11 mouse cellular contexts compared by ENCODE assay signal in the genomic region with DNA sequence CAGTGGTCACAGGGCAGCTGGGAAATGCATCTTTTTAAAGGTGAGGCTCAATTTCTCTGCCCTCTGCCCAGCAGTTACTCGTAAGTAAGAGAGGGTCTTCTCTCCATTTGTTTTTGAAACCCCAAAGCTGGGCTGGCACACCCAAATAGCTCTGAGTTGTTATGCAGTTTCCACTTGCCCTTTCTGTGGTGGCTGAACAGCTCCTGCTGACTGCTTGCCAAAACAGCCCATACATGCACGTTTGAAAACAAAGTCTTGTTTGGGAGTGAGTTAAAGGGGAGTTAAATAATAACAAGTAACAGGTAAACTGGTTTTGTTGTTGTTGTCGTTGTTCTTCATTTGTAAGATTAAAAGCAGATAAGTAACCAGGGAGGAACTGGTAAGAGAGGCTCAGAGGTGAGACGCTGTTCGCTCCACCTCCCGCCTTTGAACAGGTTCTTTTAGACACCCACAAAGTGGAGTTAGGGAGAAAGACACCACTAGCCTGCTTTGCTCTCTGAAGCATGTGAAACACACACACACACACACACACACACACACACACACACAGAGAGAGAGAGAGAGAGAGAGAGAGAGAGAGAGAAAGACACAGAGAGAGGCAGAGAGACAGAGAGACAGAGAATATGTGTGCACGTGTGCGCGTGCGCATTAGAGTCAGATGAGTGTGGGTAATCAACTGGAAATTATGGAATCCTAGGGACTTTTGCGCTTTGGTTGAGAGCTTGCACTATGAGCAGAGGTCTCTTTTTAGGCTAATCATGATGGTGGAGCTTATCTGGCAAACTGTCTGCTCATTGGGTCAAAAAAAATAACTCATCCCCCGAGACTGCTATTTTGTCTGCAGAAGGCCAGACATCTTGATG. TPM values are rescaled to one million over a fixed set of nuclear protein-coding genes. Genes with fewer than 3 reads are reported as not detected.
A peak's percentile ranks its signal among the peaks of the same experiment; 100 is the strongest.
DNase-seq lines count a peak whose midpoint lies in the region; ATAC-seq and TF ChIP-seq lines count a peak whose summit lies in the region.
"Had no signal": no experiment of that assay in that cellular context is flagged by ENCODE, and none has a peak within 500 bp of the region (broad histone marks: within the 10 kb centered on the region; RNA-seq: fewer than 3 reads in every experiment).

No protein-coding gene starts in this region.

- no peak for DNase-seq in heart, adult 2 months
- no peak for DNase-seq in heart, postnatal 14 days
- DNase-seq in lung, postnatal 0 days (ENCODE audit: low spot score), result no peak
- no peak for DNase-seq in lung, postnatal 10 days
- DNase-seq in splenic B cell, adult 2 months (ENCODE audit: low read depth, low spot score), result peak; percentile 54
- DNase-seq in left cerebral cortex, adult 11 months (ENCODE audit: low spot score), result no peak
- no peak for DNase-seq in adrenal gland, postnatal 36 days
- DNase-seq: adrenal gland, adult 8-10 months; embryo, embryonic 11 days; right cerebral cortex, postnatal 14 days had no signal

- peaks cover 11% of the 10 kb centered on the region for H3K4me1 ChIP-seq in heart, adult 2 months (ENCODE audit: control insufficient read depth, insufficient read depth, low read length)
- peaks cover 26% of the 10 kb centered on the region for H3K4me1 ChIP-seq in lung, postnatal 0 days (ENCODE audit: insufficient read depth, low read depth, low read length)
- H3K4me1 ChIP-seq in kidney, embryonic 14.5 days (ENCODE audit: control insufficient read depth, insufficient read depth, low read length), result peaks cover 39% of the 10 kb centered on the region

- H3K79me2 ChIP-seq in heart, adult 2 months (replicated peaks; ENCODE audit: control insufficient read depth, insufficient read depth, low read length), result peaks cover 21% of the 10 kb centered on the region

- H3K9me3 ChIP-seq in lung, postnatal 0 days (ENCODE audit: low read length), result no peaks in the 10 kb centered on the region
- no peaks in the 10 kb centered on the region for H3K9me3 ChIP-seq in kidney, embryonic 14.5 days (ENCODE audit: control insufficient read depth, low read length)

- no peak for TF ChIP-seq POLR2A in heart, adult 2 months (IDR thresholded peaks at IDR 0.05; ENCODE audit: insufficient read depth, low read depth, low read length)

- 49% methylated on average over 12 of the region's 12 CpGs for WGBS in heart, adult 2 months
- 64% methylated on average over 12 of the region's 12 CpGs for WGBS in lung, postnatal 0 days
- 69% methylated on average over 12 of the region's 12 CpGs for WGBS in kidney, embryonic 14.5 days

- H3K9ac ChIP-seq in heart, adult 2 months (ENCODE audit: low read depth, low read length), result peak overlapping the region; percentile 56
- no peak overlapping the region for H3K9ac ChIP-seq in lung, postnatal 0 days (replicated peaks; ENCODE audit: low read depth)
- H3K9ac ChIP-seq in kidney, embryonic 14.5 days (ENCODE audit: low read depth, low read length), result no peak overlapping the region

- no peak for ATAC-seq in lung, postnatal 0 days
- no peak for ATAC-seq in kidney, embryonic 14.5 days (ENCODE audit: low FRiP score, low TSS enrichment)

- H3K36me3 ChIP-seq in heart, adult 2 months (ENCODE audit: control insufficient read depth, insufficient read depth, low read length), result peaks cover 22% of the 10 kb centered on the region
- H3K36me3 ChIP-seq in lung, postnatal 0 days (ENCODE audit: insufficient read depth, low read length), result no peaks in the 10 kb centered on the region
- peaks cover 8% of the 10 kb centered on the region; the same call in 1 of the 2 replicates for H3K36me3 ChIP-seq in kidney, embryonic 14.5 days (ENCODE audit: control insufficient read depth, insufficient read depth, low read length)
- H3K36me3 ChIP-seq in splenic B cell, adult 2 months (ENCODE audit: control insufficient read depth, insufficient read depth, low read length, poor library complexity, severe bottlenecking), result peaks cover 12% of the 10 kb centered on the region

- H3K27me3 ChIP-seq in heart, adult 2 months (ENCODE audit: control insufficient read depth, insufficient read depth, low read length), result no peaks in the 10 kb centered on the region
- no peaks in the 10 kb centered on the region for H3K27me3 ChIP-seq in lung, postnatal 0 days (replicated peaks; ENCODE audit: insufficient read depth, low read length)
- H3K27me3 ChIP-seq in kidney, embryonic 14.5 days (ENCODE audit: control insufficient read depth, insufficient read depth, low read length), result no peaks in the 10 kb centered on the region
- H3K27me3 ChIP-seq in splenic B cell, adult 2 months (ENCODE audit: control insufficient read depth, insufficient read depth, low read length, poor library complexity, severe bottlenecking), result no peaks in the 10 kb centered on the region

- peak overlapping the region; percentile 96 for H3K4me2 ChIP-seq in lung, postnatal 0 days (replicated peaks; ENCODE audit: low read depth, low read length)
- H3K4me2 ChIP-seq in kidney, embryonic 14.5 days (replicated peaks; ENCODE audit: low read depth, low read length), result peak overlapping the region; percentile 93; the same call in 1 of the 2 replicates

- TF ChIP-seq EP300 in heart, adult 2 months (IDR thresholded peaks at IDR 0.05; ENCODE audit: insufficient read depth, low read depth, low read length), result no peak
- no peak for TF ChIP-seq EP300 in lung, postnatal 0 days (IDR thresholded peaks at IDR 0.05)

- intact Hi-C loops in heart, adult 2 months (cut with DNase I), result no loop called here
- intact Hi-C loops in heart, postnatal 14 days (cut with DNase I), result no loop called here

- H3K27ac ChIP-seq in heart, adult 2 months, result peak overlapping the region; percentile 98
- no peak overlapping the region for H3K27ac ChIP-seq in lung, postnatal 0 days (ENCODE audit: low read length)
- H3K27ac ChIP-seq in kidney, embryonic 14.5 days (ENCODE audit: low read depth, low read length), result no peak overlapping the region

- H3K4me3 ChIP-seq in heart, adult 2 months, result peak overlapping the region; percentile 90
- peak overlapping the region; percentile 14 for H3K4me3 ChIP-seq in lung, postnatal 0 days (ENCODE audit: low read depth, low read length)
- H3K4me3 ChIP-seq in kidney, embryonic 14.5 days (ENCODE audit: low read length), result peak overlapping the region; percentile 3; the same call in 1 of the 2 replicates

- TF ChIP-seq CTCF in heart, adult 2 months (IDR thresholded peaks at IDR 0.05), result no peak
- TF ChIP-seq CTCF in lung, postnatal 0 days (IDR thresholded peaks at IDR 0.05), result no peak

RNA-seq across cellular contexts. Expression of a gene that starts 5.5 kb away (rescaled TPM):
- total RNA-seq in heart, adult 2 months (2021), result 10 to 100 TPM; 50.0 to 50.7 TPM
- polyA plus RNA-seq in heart, adult 2 months (2012; rRNA removed), result 21.5 and 29.9 TPM in 2 replicates
- total RNA-seq in heart, postnatal 14 days (2021), result 10 to 100 TPM; 76.8 to 79.6 TPM
- 8.4 and 11.9 TPM in 2 replicates for polyA plus RNA-seq in lung, postnatal 0 days (2015; fragmentation: Nextera tagmentation; extraction: Ambion mirVana)
- 7.3 and 7.7 TPM in 2 replicates for polyA plus RNA-seq in kidney, embryonic 14.5 days (2014; fragmentation: Nextera tagmentation; extraction: Ambion mirVana)
- total RNA-seq in adrenal gland, postnatal 36 days (2021), result 10 to 100 TPM; 58.5 to 71.5 TPM

Comparison
In these comparisons a context has a peak if more than half of its experiments do, and no peak if none do; other contexts are left out.
1. H3K4me3 ChIP-seq: peak in every context shown above with its lines; median percentile 90 in heart, adult 2 months; 14 in lung, postnatal 0 days; 3 in kidney, embryonic 14.5 days.